Mouse (Mus musculus): ENCODE data around the gene Tprgl.

Tprgl gene

GRCm38 (mm10) chr4:154160538-154161390 is at the start of gene Tprgl:
Tprgl (minus strand) TSS chr4:154160666.
- in situ Hi-C loops (cut with MboI; ENCODE audit: unreplicated experiment in 2 of 2), result loop anchor here (5.0 to 25.0 kb wide), 7 partner anchors 186 to 1973 kb away; partner anchors contain the start of genes Faap20 (in 2 of the 2), Acot7 (in 1 of the 2), Cep104 (in 1 of the 2) and Dffb (in 1 of the 2)

- in situ Hi-C loops (cut with MboI; ENCODE audit: unreplicated experiment in 2 of 2), result loop anchor here (5.0 to 25.0 kb wide), 3 partner anchors 143 to 1698 kb away; no protein-coding TSS in a partner anchor
Measured at GRCm38 (mm10) chr4:154209825-154210224, 49.4 kb upstream of the Tprgl start.

DNA sequence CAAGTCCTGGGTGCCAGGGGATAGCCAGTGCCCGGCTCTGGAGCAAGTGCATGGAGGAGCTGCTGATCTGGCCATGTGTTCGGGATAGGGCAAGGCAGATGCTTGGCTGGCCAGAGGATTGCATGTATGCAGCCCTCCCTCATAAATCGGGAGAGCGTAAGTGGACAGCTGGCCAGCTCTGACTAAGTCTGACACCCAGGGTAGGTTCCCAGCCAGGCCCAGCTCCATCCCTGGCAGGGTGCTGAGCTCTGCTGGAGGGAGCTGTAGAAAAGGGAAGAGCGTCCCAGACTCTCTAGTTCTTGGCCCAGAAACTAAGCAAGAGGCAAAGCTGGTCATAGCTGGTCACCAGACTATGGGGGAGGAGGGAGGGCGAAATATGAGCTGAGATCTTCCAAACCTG is 48.6 kb upstream of the Tprgl start:
- in situ Hi-C loops (cut with MboI; ENCODE audit: unreplicated experiment in 2 of 2), result loop anchor here (5.0 to 25.0 kb wide), 3 partner anchors 142 to 1697 kb away; no protein-coding TSS in a partner anchor

GRCm38 (mm10) chr4:154207261-154207660 is 46.8 kb upstream of the Tprgl start:
- in situ Hi-C loops (cut with MboI; ENCODE audit: unreplicated experiment in 2 of 2), result loop anchor here (5.0 to 25.0 kb wide), 3 partner anchors 140 to 1695 kb away; no protein-coding TSS in a partner anchor

GRCm38 (mm10) chr4:154205392-154205791 is 44.9 kb upstream of the Tprgl start:
- in situ Hi-C loops (cut with MboI; ENCODE audit: unreplicated experiment in 2 of 2), result loop anchor here (5.0 to 25.0 kb wide), 3 partner anchors 138 to 1693 kb away; no protein-coding TSS in a partner anchor

- in situ Hi-C loops (cut with MboI; ENCODE audit: unreplicated experiment in 2 of 2), result loop anchor here (25.0 kb wide), 2 partner anchors 1667 to 1692 kb away; no protein-coding TSS in a partner anchor
Measured at GRCm38 (mm10) chr4:154204532-154204931, 44.1 kb upstream of the Tprgl start.

- in situ Hi-C loops (cut with MboI; ENCODE audit: unreplicated experiment in 2 of 2), result loop anchor here (25.0 kb wide), 2 partner anchors 1664 to 1689 kb away; no protein-coding TSS in a partner anchor
Measured at GRCm38 (mm10) chr4:154201511-154201910, 41.0 kb upstream of the Tprgl start.

DNA sequence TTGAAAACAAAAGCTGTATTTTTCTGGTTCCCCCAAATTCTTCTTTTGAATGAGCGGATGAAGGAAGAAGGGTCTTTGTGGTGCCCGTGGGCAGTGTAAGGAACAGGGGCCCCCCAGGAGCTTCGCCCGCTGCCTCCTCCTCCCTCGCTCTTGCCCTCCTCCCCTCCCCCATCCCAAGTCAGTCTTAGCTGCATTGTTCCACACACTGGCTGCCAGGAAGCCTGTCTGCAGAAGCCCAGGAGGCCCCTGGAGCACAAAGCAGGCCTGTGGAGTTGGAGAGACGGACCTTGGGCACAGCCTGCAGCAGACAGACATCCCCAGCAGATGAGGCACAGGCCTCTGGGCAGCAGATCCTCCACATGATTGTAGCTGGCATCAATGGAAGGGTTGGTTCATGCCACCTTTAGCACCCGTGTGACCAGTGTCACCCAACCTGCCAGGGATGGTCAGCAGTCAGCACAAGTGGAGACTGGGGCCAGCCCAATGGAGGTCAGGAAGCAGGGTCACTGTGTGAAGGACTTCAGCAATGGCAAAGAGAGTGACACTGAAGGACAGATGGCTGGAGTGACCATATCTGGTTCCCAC is 38.0 kb upstream of the Tprgl start:
- in situ Hi-C loops (cut with MboI; ENCODE audit: unreplicated experiment in 2 of 2), result no loop called here

- in situ Hi-C loops (cut with MboI; ENCODE audit: unreplicated experiment in 2 of 2), result no loop called here
Measured at GRCm38 (mm10) chr4:154197961-154198360, 37.5 kb upstream of the Tprgl start.

DNA sequence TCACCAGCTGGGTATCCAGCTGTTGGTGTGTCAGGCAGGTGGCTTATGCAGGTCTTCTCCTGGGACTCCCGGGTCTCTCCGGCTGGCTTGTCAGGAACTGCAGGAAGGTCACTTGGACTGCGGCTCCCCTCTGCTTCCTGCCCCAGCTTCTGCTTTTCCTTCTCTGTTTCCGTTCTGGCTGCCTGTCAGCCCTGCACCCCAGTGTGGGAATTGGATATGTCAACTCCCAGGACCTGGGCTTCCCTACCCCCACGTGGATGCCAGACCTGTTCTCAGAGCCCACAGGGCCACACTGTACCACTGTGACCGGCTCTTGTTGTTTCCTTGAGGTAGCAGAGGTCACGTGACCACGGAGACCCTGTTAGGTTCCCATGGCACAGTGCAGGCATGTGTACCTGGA is 28.5 kb upstream of the Tprgl start:
- in situ Hi-C loops (cut with MboI; ENCODE audit: unreplicated experiment in 2 of 2), result no loop called here

DNA sequence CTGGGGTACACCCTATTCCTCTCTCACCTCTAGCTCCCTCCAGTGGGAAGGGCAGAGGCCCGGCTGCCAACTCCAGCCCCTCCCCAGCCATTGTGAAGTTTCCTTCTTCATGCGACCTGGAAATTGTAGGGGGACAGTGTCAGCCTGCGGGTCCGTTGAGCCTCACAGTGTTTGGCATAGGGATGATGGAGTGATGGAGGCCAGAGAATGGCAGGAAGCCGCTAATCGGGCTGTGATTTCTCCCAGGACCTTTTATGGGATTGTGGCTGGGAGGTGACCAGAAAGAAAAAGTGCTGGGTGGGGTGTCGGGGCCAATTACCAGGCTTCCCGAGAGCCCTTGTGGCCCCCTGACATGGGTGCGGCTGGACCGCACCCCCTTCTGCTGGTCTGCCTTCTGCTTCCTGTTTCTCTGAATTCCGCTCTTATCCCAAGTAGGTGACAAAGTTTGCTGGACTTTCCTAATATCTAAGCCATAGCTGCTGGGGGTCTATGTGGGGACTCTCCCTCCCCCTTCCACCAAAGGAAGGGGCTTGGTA is 25.6 kb upstream of the Tprgl start:
- in situ Hi-C loops (cut with MboI; ENCODE audit: unreplicated experiment in 2 of 2), result no loop called here

GRCm38 (mm10) chr4:154185001-154185400 is 24.5 kb upstream of the Tprgl start:
- in situ Hi-C loops (cut with MboI; ENCODE audit: unreplicated experiment in 2 of 2), result no loop called here

DNA sequence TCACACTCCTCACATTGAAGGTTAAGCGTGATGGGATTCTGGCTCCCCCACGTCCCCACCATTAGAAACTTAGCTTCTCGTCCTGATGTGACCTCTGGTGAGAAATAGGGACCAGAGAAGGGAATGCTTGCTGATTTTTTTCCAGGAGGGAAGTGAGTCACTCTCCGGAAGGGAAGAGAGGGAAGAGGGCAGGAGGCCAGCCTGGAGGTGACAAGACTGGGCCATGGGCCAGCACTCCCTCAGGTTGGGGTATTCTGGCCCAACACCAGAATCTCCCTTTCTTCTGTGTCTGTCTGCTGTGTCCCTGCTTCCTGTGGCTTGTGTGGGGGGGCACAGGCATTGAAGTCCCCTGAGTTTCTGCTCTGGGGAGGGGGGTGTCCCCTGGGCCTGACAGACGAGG is 23.1 kb upstream of the Tprgl start:
- in situ Hi-C loops (cut with MboI; ENCODE audit: unreplicated experiment in 2 of 2), result no loop called here

GRCm38 (mm10) chr4:154181001-154181400 is 20.5 kb upstream of the Tprgl start:
- in situ Hi-C loops (cut with MboI; ENCODE audit: unreplicated experiment in 2 of 2), result no loop called here

GRCm38 (mm10) chr4:154177257-154177656 is 16.8 kb upstream of the Tprgl start:
- in situ Hi-C loops (cut with MboI; ENCODE audit: unreplicated experiment in 2 of 2), result no loop called here

DNA sequence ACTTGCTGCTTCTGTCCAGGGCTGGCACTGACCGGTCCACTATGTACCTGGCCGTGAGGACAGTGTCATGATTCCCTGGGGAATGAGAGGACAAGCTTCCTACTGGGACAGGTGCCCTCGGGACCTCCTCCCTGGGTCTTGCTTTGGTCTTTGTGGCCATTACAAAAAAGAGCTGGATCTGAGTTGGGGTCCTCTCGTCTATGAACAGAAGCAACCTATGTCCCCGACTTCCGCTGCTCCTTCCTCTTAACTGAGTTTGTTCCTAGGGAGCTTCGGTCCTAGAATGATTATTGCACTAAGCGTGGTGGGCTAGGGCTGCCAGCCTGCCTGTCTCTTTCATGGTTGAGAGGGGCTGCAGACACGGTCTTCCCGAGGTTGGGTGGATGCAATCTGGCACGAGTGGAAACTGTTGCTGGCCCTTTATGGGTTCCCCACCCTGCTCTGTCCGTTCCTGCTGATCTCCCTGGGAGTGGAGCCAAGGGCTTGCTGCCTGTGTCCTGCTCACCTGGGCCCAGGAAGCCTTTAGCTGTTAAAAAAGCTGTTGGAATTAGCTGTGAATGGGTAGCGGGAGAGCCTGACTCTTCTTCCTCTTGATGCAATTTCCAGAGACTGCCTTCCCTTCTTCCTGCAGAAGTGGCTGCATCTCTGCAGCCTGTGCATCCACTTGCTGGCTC is 11.6 kb upstream of the Tprgl start:
- in situ Hi-C loops (cut with MboI; ENCODE audit: unreplicated experiment in 2 of 2), result loop anchor here (25.0 kb wide), 4 partner anchors 1065 to 1985 kb away; partner anchors contain the start of genes Faap20 (in 2 of the 2), Acot7 (in 1 of the 2), Nadk (in 1 of the 2) and Rnf207 (in 1 of the 2)

DNA sequence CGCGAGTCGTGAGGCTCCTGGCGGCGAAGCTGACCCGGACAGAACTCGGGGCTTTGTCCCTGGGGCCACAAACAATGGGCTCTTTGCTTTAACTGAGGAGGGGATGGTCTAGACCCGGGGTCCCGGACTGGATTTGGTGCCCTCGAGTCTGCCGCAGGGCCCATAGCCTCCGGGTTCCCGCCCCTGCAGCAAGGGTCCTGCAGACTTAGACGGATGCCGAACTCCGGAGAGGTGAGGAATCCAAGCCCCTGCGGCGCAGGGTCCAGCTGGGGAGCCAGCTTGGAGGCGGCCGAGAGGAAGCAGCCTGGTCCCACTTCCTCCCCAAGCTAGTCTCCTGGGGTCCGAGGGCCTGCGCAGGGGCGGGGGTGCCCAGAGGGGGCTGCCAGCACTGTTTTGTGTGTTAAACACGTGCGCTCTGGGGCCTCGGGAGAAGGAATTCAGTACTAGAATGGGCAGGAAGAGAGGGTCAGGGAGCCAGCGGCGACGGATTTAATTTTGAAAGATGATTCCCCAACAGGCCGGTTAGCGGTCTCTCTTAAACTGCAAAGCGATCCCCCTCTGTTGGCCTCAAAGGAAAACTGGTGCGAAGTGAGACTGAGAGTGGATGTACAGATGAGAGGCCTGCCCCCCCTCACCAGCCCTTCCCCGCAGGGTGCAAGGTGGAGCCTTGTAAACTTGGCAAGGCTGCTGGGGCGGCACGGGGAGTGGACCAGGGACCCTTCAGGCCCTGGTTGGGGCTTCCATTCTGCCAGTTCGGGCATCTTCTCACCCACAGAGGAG is 10.9 kb upstream of the Tprgl start:
- in situ Hi-C loops (cut with MboI; ENCODE audit: unreplicated experiment in 2 of 2), result loop anchor here (25.0 kb wide), 4 partner anchors 1066 to 1984 kb away; partner anchors contain the start of genes Faap20 (in 2 of the 2), Acot7 (in 1 of the 2), Nadk (in 1 of the 2) and Rnf207 (in 1 of the 2)

- in situ Hi-C loops (cut with MboI; ENCODE audit: unreplicated experiment in 2 of 2), result loop anchor here (25.0 kb wide), 4 partner anchors 1067 to 1983 kb away; partner anchors contain the start of genes Faap20 (in 2 of the 2), Acot7 (in 1 of the 2), Nadk (in 1 of the 2) and Rnf207 (in 1 of the 2)
Measured at GRCm38 (mm10) chr4:154170506-154171150, 10.2 kb upstream of the Tprgl start, which contains the start of gene Megf6. Megf6 (plus strand) TSS chr4:154170730.
